Mouse (Mus musculus) erythroblast, embryonic 14.5 days (primary cell): ENCODE results near the gene Nek8.

Source experiments
- GATA1 ChIP-seq: IDR thresholded peaks from 2 replicates; pipeline ENCODE4 v1.6.1; 2012; ENCODE audit warnings: low read length, inconsistent platforms, mixed read lengths
- TAL1 ChIP-seq: IDR thresholded peaks from 3 replicates; pipeline ENCODE4 v1.6.1; 2012; ENCODE audit warnings: low read length, inconsistent platforms, mixed read lengths

GRCm38 (mm10) chr11:78160675-78161074, 15.8 kb downstream of the Nek8 start:
- TF ChIP-seq GATA1: no peak
- TF ChIP-seq TAL1: no peak
